In genomic region chr3:134330943-134331342, GRCm38 (mm10) we compare ENCODE assay signal across 8 mouse cellular contexts.
A peak's percentile ranks its signal among the peaks of the same experiment; 100 is the strongest.
DNase-seq lines count a peak whose midpoint lies in the region; ATAC-seq lines count a peak whose summit lies in the region.
"Had no signal": no experiment of that assay in that cellular context is flagged by ENCODE, and none has a peak within 500 bp of the region (broad histone marks: within the 10 kb centered on the region; RNA-seq: fewer than 3 reads in every experiment).

No protein-coding gene starts in this region.

- no peak overlapping the region for H3K27ac ChIP-seq in embryonic facial prominence, embryonic 12.5 days
- H3K27ac ChIP-seq in hindbrain, embryonic 14.5 days = peak overlapping the region; percentile 22
- peak overlapping the region; percentile 55 for H3K27ac ChIP-seq in neural tube, embryonic 13.5 days (replicated peaks)

- ATAC-seq in embryonic facial prominence, embryonic 12.5 days (ENCODE audit: insufficient number of reproducible peaks, insufficient read depth, low FRiP score, low TSS enrichment) = no peak
- no peak; the same call in 1 of the 2 replicates for ATAC-seq in hindbrain, embryonic 14.5 days (ENCODE audit: low FRiP score)
- peak; percentile 83 for ATAC-seq in neural tube, embryonic 13.5 days (ENCODE audit: low read depth)

- WGBS in embryonic facial prominence, embryonic 12.5 days = 16% methylated on average over 11 of the region's 11 CpGs
- 29% methylated on average over 11 of the region's 11 CpGs for WGBS in hindbrain, embryonic 14.5 days
- 24% methylated on average over 11 of the region's 11 CpGs for WGBS in neural tube, embryonic 13.5 days

- H3K9me3 ChIP-seq in embryonic facial prominence, embryonic 12.5 days = no peaks in the 10 kb centered on the region
- peaks cover 6% of the 10 kb centered on the region; the same call in 1 of the 2 replicates for H3K9me3 ChIP-seq in hindbrain, embryonic 14.5 days (ENCODE audit: control insufficient read depth, low read length)
- no peaks in the 10 kb centered on the region for H3K9me3 ChIP-seq in neural tube, embryonic 13.5 days

- H3K4me1 ChIP-seq in embryonic facial prominence, embryonic 12.5 days = peaks cover 11% of the 10 kb centered on the region; the same call in 1 of the 2 replicates
- peaks cover 8% of the 10 kb centered on the region for H3K4me1 ChIP-seq in hindbrain, embryonic 14.5 days (replicated peaks; ENCODE audit: control insufficient read depth, insufficient read depth, low read length)
- H3K4me1 ChIP-seq in neural tube, embryonic 13.5 days (replicated peaks) = peaks cover 14% of the 10 kb centered on the region; the same call in 1 of the 2 replicates

- H3K27me3 ChIP-seq in embryonic facial prominence, embryonic 12.5 days = no peaks in the 10 kb centered on the region
- no peaks in the 10 kb centered on the region for H3K27me3 ChIP-seq in hindbrain, embryonic 14.5 days (ENCODE audit: control insufficient read depth, insufficient read depth, low read length)
- H3K27me3 ChIP-seq in neural tube, embryonic 13.5 days = no peaks in the 10 kb centered on the region

- no peak overlapping the region for H3K9ac ChIP-seq in embryonic facial prominence, embryonic 12.5 days
- peak overlapping the region; percentile 13 for H3K9ac ChIP-seq in hindbrain, embryonic 14.5 days
- H3K9ac ChIP-seq in neural tube, embryonic 13.5 days = peak overlapping the region; percentile 43

- peak overlapping the region; percentile 30 for H3K4me3 ChIP-seq in embryonic facial prominence, embryonic 12.5 days
- H3K4me3 ChIP-seq in hindbrain, embryonic 14.5 days (replicated peaks; ENCODE audit: low read length) = peak overlapping the region; percentile 24
- H3K4me3 ChIP-seq in neural tube, embryonic 13.5 days = peak overlapping the region; percentile 23
- H3K4me3 ChIP-seq: myocyte had no signal

- H3K4me2 ChIP-seq in embryonic facial prominence, embryonic 12.5 days (replicated peaks) = peak overlapping the region; percentile 53
- H3K4me2 ChIP-seq in hindbrain, embryonic 14.5 days (replicated peaks) = peak overlapping the region; percentile 58
- peak overlapping the region; percentile 50 for H3K4me2 ChIP-seq in neural tube, embryonic 13.5 days

- peak; percentile 4 to 7 for DNase-seq in layer of hippocampus, postnatal 14 days (ENCODE audit: low spot score in 2 of 2)
- DNase-seq in layer of hippocampus, adult 9-11 months = no peak
- peak; percentile 29 for DNase-seq in hindbrain, embryonic 14.5 days (ENCODE audit: low spot score)
- no peak for DNase-seq in spleen, adult 18-20 months
- no peak for DNase-seq in kidney, postnatal 10 days

- no peaks in the 10 kb centered on the region for H3K36me3 ChIP-seq in embryonic facial prominence, embryonic 12.5 days
- no peaks in the 10 kb centered on the region for H3K36me3 ChIP-seq in hindbrain, embryonic 14.5 days (replicated peaks; ENCODE audit: control insufficient read depth, insufficient read depth)
- H3K36me3 ChIP-seq in neural tube, embryonic 13.5 days = no peaks in the 10 kb centered on the region

Comparison
In these comparisons a context has a peak if more than half of its experiments do, and no peak if none do; other contexts are left out.
1. DNase-seq: peak in layer of hippocampus, postnatal 14 days (2 of 2) and hindbrain, embryonic 14.5 days (single experiment); none in layer of hippocampus, adult 9-11 months (single experiment), spleen, adult 18-20 months (0 of 2) and kidney, postnatal 10 days (single experiment).
2. Peak in every context shown above with its lines, with median percentiles within 50 percentile points of each other: H3K4me2 ChIP-seq and H3K4me3 ChIP-seq.